Mouse (Mus musculus): ENCODE results near the gene Adap1. TPM values are rescaled to one million over a fixed set of nuclear protein-coding genes. Genes with fewer than 3 reads are reported as not detected.

Gene Adap1
- polyA plus RNA-seq, 1 experiment from 2014 or later: 7.7 TPM

GRCm38 (mm10) chr5:139323260-139323924, 2.0 kb downstream of the Adap1 start:
- no peak overlapping the region for H3K9ac ChIP-seq (ENCODE audit: low read length)
- ATAC-seq (ENCODE audit: insufficient read depth, low FRiP score, low TSS enrichment) (no peak), DNase-seq (ENCODE audit: low spot score) (no peak)
- H3K27ac ChIP-seq (ENCODE audit: low read depth, low read length): no peak overlapping the region
- H3K36me3 ChIP-seq (ENCODE audit: control insufficient read depth, insufficient read depth, low read length): no peaks in the 10 kb centered on the region
- H3K27me3 ChIP-seq (ENCODE audit: control insufficient read depth, insufficient read depth, low read length): peaks cover 34% of the 10 kb centered on the region
- no peaks in the 10 kb centered on the region for H3K9me3 ChIP-seq (ENCODE audit: control insufficient read depth, low read length)
- WGBS: 85% methylated on average over 9 of the region's 9 CpGs
- H3K4me2 ChIP-seq (ENCODE audit: low read depth): no peak overlapping the region
- no peak overlapping the region for H3K4me3 ChIP-seq (ENCODE audit: low read depth, low read length)
- peaks cover 4% of the 10 kb centered on the region; the same call in 1 of the 2 replicates for H3K4me1 ChIP-seq (ENCODE audit: control insufficient read depth, insufficient read depth, low read length)

- DNase-seq (ENCODE audit: low spot score) (no peak), ATAC-seq (ENCODE audit: insufficient read depth, low FRiP score, low TSS enrichment) (no peak)
- no peak overlapping the region for H3K4me3 ChIP-seq (ENCODE audit: low read depth, low read length)
- 83% methylated on average over 6 of the region's 6 CpGs for WGBS
- H3K9ac ChIP-seq (ENCODE audit: low read length): no peak overlapping the region
- no peaks in the 10 kb centered on the region for H3K9me3 ChIP-seq (ENCODE audit: control insufficient read depth, low read length)
- peaks cover 32% of the 10 kb centered on the region for H3K27me3 ChIP-seq (ENCODE audit: control insufficient read depth, insufficient read depth, low read length)
- no peaks in the 10 kb centered on the region for H3K36me3 ChIP-seq (ENCODE audit: control insufficient read depth, insufficient read depth, low read length)
- no peak overlapping the region for H3K27ac ChIP-seq (ENCODE audit: low read depth, low read length)
- H3K4me2 ChIP-seq (ENCODE audit: low read depth): no peak overlapping the region
- H3K4me1 ChIP-seq (ENCODE audit: control insufficient read depth, insufficient read depth, low read length): peaks cover 4% of the 10 kb centered on the region; the same call in 1 of the 2 replicates
These were observed 4.1 kb downstream of the Adap1 start for GRCm38 (mm10) chr5:139321331-139321730.

GRCm38 (mm10) chr5:139320424-139320823, 5.0 kb downstream of the Adap1 start:
- Histone ChIP-seq H3K27ac (ENCODE audit: low read depth, low read length) (no peak overlapping the region), H3K4me3 (ENCODE audit: low read depth, low read length) (no peak overlapping the region), H3K4me2 (ENCODE audit: low read depth) (no peak overlapping the region), H3K9me3 (ENCODE audit: control insufficient read depth, low read length) (no peaks in the 10 kb centered on the region), H3K36me3 (ENCODE audit: control insufficient read depth, insufficient read depth, low read length) (no peaks in the 10 kb centered on the region), H3K4me1 (ENCODE audit: control insufficient read depth, insufficient read depth, low read length) (peaks cover 4% of the 10 kb centered on the region; the same call in 1 of the 2 replicates), H3K9ac (ENCODE audit: low read length) (no peak overlapping the region), H3K27me3 (ENCODE audit: control insufficient read depth, insufficient read depth, low read length) (peaks cover 23% of the 10 kb centered on the region)
- DNase-seq (ENCODE audit: low spot score): no peak
- WGBS: 74% methylated on average over 7 of the region's 7 CpGs
- no peak for ATAC-seq (ENCODE audit: insufficient read depth, low FRiP score, low TSS enrichment)

- Histone ChIP-seq H3K4me2 (ENCODE audit: low read depth) (no peak overlapping the region), H3K9me3 (ENCODE audit: control insufficient read depth, low read length) (no peaks in the 10 kb centered on the region), H3K36me3 (ENCODE audit: control insufficient read depth, insufficient read depth, low read length) (no peaks in the 10 kb centered on the region), H3K27ac (ENCODE audit: low read depth, low read length) (no peak overlapping the region), H3K4me3 (ENCODE audit: low read depth, low read length) (no peak overlapping the region), H3K4me1 (ENCODE audit: control insufficient read depth, insufficient read depth, low read length) (no peaks in the 10 kb centered on the region), H3K27me3 (ENCODE audit: control insufficient read depth, insufficient read depth, low read length) (no peaks in the 10 kb centered on the region), H3K9ac (ENCODE audit: low read length) (no peak overlapping the region)
- 70% methylated on average over 21 of the region's 21 CpGs for WGBS
- DNase-seq (ENCODE audit: low spot score): no peak
- ATAC-seq (ENCODE audit: insufficient read depth, low FRiP score, low TSS enrichment): no peak
These were observed 7.5 kb downstream of the Adap1 start for GRCm38 (mm10) chr5:139317751-139318504.

GRCm38 (mm10) chr5:139316982-139317675, 8.3 kb downstream of the Adap1 start:
- Histone ChIP-seq H3K36me3 (ENCODE audit: control insufficient read depth, insufficient read depth, low read length) (no peaks in the 10 kb centered on the region), H3K9me3 (ENCODE audit: control insufficient read depth, low read length) (no peaks in the 10 kb centered on the region), H3K4me1 (ENCODE audit: control insufficient read depth, insufficient read depth, low read length) (no peaks in the 10 kb centered on the region), H3K4me2 (ENCODE audit: low read depth) (no peak overlapping the region), H3K9ac (ENCODE audit: low read length) (no peak overlapping the region), H3K27ac (ENCODE audit: low read depth, low read length) (no peak overlapping the region), H3K4me3 (ENCODE audit: low read depth, low read length) (no peak overlapping the region), H3K27me3 (ENCODE audit: control insufficient read depth, insufficient read depth, low read length) (no peaks in the 10 kb centered on the region)
- no peak for DNase-seq (ENCODE audit: low spot score)
- 74% methylated on average over 6 of the region's 6 CpGs for WGBS
- no peak for ATAC-seq (ENCODE audit: insufficient read depth, low FRiP score, low TSS enrichment)

GRCm38 (mm10) chr5:139314941-139315642, 10.3 kb downstream of the Adap1 start:
- Histone ChIP-seq H3K4me1 (ENCODE audit: control insufficient read depth, insufficient read depth, low read length) (no peaks in the 10 kb centered on the region), H3K9ac (ENCODE audit: low read length) (no peak overlapping the region), H3K9me3 (ENCODE audit: control insufficient read depth, low read length) (no peaks in the 10 kb centered on the region), H3K27ac (ENCODE audit: low read depth, low read length) (no peak overlapping the region), H3K4me2 (ENCODE audit: low read depth) (no peak overlapping the region), H3K4me3 (ENCODE audit: low read depth, low read length) (no peak overlapping the region), H3K36me3 (ENCODE audit: control insufficient read depth, insufficient read depth, low read length) (no peaks in the 10 kb centered on the region), H3K27me3 (ENCODE audit: control insufficient read depth, insufficient read depth, low read length) (no peaks in the 10 kb centered on the region)
- no peak for DNase-seq (ENCODE audit: low spot score)
- ATAC-seq (ENCODE audit: insufficient read depth, low FRiP score, low TSS enrichment): no peak
- 87% methylated on average over 12 of the region's 12 CpGs for WGBS

- no peaks in the 10 kb centered on the region for H3K27me3 ChIP-seq (ENCODE audit: control insufficient read depth, insufficient read depth, low read length)
- WGBS: 68% methylated on average over 9 of the region's 9 CpGs
- ATAC-seq (ENCODE audit: insufficient read depth, low FRiP score, low TSS enrichment): no peak
These were observed 11.9 kb downstream of the Adap1 start for GRCm38 (mm10) chr5:139313536-139313935.

GRCm38 (mm10) chr5:139311822-139312221, 13.6 kb downstream of the Adap1 start:
- Histone ChIP-seq H3K36me3 (ENCODE audit: control insufficient read depth, insufficient read depth, low read length) (no peaks in the 10 kb centered on the region), H3K4me3 (ENCODE audit: low read depth, low read length) (no peak overlapping the region), H3K9me3 (ENCODE audit: control insufficient read depth, low read length) (no peaks in the 10 kb centered on the region), H3K9ac (ENCODE audit: low read length) (no peak overlapping the region), H3K27me3 (ENCODE audit: control insufficient read depth, insufficient read depth, low read length) (no peaks in the 10 kb centered on the region), H3K4me2 (ENCODE audit: low read depth) (no peak overlapping the region), H3K4me1 (ENCODE audit: control insufficient read depth, insufficient read depth, low read length) (no peaks in the 10 kb centered on the region), H3K27ac (ENCODE audit: low read depth, low read length) (no peak overlapping the region)
- DNase-seq (ENCODE audit: low spot score) (no peak), ATAC-seq (ENCODE audit: insufficient read depth, low FRiP score, low TSS enrichment) (no peak)
- 88% methylated on average over 9 of the region's 9 CpGs for WGBS

More at GRCm38 (mm10) chr5:139313536-139313935, 11.9 kb downstream of the Adap1 start:
- H3K9ac ChIP-seq (ENCODE audit: low read length): no peak overlapping the region
- H3K4me3 ChIP-seq (ENCODE audit: low read depth, low read length): no peak overlapping the region
- no peaks in the 10 kb centered on the region for H3K9me3 ChIP-seq (ENCODE audit: control insufficient read depth, low read length)
- DNase-seq (ENCODE audit: low spot score): no peak
- no peak overlapping the region for H3K4me2 ChIP-seq (ENCODE audit: low read depth)
- H3K27ac ChIP-seq (ENCODE audit: low read depth, low read length): no peak overlapping the region
- H3K4me1 ChIP-seq (ENCODE audit: control insufficient read depth, insufficient read depth, low read length): no peaks in the 10 kb centered on the region
- H3K36me3 ChIP-seq (ENCODE audit: control insufficient read depth, insufficient read depth, low read length): no peaks in the 10 kb centered on the region

All from neural tube, embryonic 11.5 days (tissue).